Mouse (Mus musculus) gastrocnemius, postnatal 25 days (tissue): ENCODE measurements around the gene Atg13. TPM values are rescaled to one million over a fixed set of nuclear protein-coding genes. Genes with fewer than 3 reads are reported as not detected.
"Not testable (repeated sequence)": the region's sequence is repeated elsewhere in the genome, so short reads cannot be mapped to it uniquely, and the experiment has no call there.

Experiments
- DNase-seq: peaks from one replicate; pipeline ENCODE4 v3.0.0; 2022
- long read RNA-seq, 2 experiments: library from polyadenylated mRNA; stranded (forward); transcript quantifications; one replicate each; pipeline ENCODE4 v2.0.0; 2021
- total RNA-seq, 2 experiments: library from RNA; stranded (reverse); gene quantifications; 1 replicate in 1 of 2; 2 replicates in 1 of 2; pipeline ENCODE4 v1.2.3; 2021

The Atg13 gene
- total RNA-seq, result 10 to 100 TPM; 23.4 to 24.4 TPM
- long read RNA-seq, experiment 1, partial matches to known transcripts, result 0 of 13 reads
- long read RNA-seq, experiment 1, other reads (novel, unspliced or antisense), result 10 of 13 reads
- long read RNA-seq, experiment 2, partial matches to known transcripts, result 2 of 16 reads
- long read RNA-seq, experiment 2, other reads (novel, unspliced or antisense), result 11 of 16 reads

DNA sequence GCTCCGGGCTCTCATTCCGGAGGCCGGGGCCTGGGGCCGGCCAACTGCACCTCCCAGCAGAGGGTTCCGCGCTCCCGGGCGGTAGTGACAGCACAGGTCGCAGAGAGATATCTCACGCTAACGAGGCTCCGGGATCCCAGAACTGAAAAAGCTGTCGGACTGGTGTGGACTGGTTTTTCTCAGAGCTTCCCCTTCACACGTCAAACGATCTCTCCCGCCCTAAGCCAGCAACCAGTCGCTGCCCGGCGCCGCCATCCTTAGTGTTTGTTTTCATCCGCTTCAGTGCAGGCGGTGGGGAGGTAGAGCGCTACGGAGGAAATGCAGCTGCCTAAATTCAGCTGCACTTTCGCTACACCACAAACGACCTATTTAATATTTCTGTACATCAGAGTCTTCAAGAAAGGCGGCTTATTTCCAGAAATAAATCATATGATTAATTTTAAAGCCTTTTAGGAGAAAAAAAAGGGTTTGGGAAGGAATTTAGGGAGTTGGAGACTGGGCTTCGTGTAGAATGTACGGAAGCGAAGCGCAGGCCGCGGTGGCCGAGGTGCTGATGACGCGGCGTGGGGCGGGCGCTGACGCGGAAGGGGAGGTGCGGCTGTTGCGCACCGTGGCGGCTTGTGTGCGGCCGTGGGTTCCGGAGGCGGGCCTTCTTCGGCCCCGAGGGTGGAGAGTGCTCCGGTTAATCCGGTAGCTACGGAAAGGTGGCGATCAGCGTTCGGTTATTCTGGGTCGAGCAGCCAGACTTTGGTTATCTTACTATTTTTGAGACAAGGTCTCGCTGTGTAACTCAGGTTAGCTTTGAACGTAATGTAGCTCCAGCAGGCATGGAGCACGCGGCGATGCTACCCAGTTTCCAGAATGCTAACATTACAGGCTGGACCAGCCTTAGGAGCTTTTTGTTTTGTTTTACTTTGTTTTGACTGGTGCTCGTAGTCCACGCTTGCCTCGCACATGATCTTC lies at the start of gene Atg13, which contains the start of gene Harbi1:
TSS of gene Atg13 (minus strand) at position 305 of the 963 bp plus-strand sequence.
TSS of gene Harbi1 (plus strand) at position 581 of the 963 bp plus-strand sequence.
- peak; percentile 92 for DNase-seq

- peak; percentile 77 for DNase-seq
These were observed 39.5 kb upstream of the Atg13 start for GRCm38 (mm10) chr2:91749811-91750261.

GRCm38 (mm10) chr2:91744686-91745085 lies 34.3 kb upstream of the Atg13 start:
- no peak for DNase-seq

DNA sequence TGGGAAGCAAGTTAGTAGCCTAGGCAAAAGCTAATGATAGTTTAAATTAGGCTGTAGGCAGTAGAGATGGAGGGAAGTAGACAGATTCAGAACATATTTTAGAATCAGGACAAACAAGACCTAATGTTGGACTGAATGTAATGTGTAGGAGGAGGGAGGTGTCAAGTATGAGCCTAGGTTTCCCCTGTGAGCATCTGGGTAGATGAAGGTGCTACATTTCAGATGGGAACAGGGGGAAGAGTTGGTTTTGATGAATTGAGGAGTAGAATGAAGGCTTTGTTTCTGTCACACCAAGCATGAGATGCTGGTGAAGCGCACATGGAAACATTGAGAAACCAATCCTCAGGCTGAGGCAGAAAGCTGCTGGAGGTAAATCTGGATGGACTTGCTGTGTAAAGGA lies 29.2 kb upstream of the Atg13 start:
- DNase-seq, result no peak

- no peak for DNase-seq
These were observed 24.8 kb upstream of the Atg13 start for GRCm38 (mm10) chr2:91735221-91735620.

- peak; percentile 84 for DNase-seq
These were observed 19.8 kb upstream of the Atg13 start, which contains the start of gene Ambra1 for GRCm38 (mm10) chr2:91729971-91730821. Ambra1 (plus strand) TSS chr2:91730134.

DNA sequence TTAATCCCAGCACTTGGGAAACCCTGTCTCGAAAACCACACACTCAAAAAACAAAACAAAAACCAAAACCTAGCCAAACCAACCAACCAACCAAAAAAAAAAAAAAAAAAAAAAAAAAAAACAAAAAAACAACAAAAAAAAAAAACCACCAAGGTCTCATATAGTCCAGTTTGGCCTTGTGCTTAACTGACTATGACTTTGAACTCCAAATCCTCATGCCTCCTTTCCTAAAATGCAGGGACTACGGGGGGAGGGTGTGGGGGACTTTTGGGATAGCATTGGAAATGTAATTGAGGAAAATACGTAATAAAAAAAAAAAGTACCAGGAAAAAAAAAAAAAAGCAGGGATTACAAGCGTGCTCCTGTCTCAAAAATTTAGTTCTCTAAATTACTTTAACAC lies 19.2 kb upstream of the Atg13 start:
- DNase-seq, result no peak

DNA sequence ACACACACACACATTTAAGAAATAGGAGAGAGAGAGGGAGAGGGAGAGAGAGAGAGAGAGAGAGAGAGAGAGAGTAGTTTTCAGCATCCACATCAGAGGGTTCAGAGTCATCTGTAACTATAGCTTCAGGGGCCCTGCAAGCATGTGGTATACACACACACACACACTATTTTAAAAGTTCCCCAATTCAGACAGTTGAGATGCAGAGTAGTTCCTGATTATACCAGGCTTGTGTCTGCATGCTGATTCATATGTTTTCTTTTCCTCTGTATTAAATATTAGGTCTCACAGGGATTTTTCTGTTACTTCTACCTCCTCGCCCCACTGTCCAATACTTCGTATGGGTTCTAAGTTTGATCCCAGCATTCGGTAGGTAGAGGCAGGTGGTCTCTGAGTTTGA lies 16.6 kb upstream of the Atg13 start:
- DNase-seq, result no peak

- not testable (repeated sequence) for DNase-seq
These were observed 15.1 kb upstream of the Atg13 start for GRCm38 (mm10) chr2:91725476-91725875.

GRCm38 (mm10) chr2:91724716-91725115 lies 14.3 kb upstream of the Atg13 start:
- no peak for DNase-seq

GRCm38 (mm10) chr2:91723951-91724350 lies 13.6 kb upstream of the Atg13 start:
- no peak for DNase-seq

DNA sequence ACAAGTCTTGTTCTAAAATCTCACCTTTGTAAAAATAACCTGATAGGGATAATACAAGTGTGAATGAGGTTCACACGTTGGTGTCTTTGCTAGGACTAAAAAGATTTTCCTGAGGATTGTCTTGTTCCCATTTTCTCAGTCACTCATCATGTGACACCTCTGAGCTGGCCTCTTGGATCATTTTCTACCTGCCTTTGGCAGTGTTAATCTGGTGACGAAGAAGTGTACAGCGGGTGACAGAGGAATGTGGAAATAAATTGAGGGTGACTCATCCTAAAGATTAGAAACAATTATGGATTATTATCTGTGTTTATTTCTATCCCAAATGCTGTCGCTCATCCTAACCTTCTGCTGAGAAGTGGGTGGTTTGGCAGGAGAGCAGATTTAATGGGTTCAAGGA lies 13.0 kb upstream of the Atg13 start:
- DNase-seq, result no peak

GRCm38 (mm10) chr2:91718276-91718675 lies 7.9 kb upstream of the Atg13 start:
- no peak for DNase-seq

DNA sequence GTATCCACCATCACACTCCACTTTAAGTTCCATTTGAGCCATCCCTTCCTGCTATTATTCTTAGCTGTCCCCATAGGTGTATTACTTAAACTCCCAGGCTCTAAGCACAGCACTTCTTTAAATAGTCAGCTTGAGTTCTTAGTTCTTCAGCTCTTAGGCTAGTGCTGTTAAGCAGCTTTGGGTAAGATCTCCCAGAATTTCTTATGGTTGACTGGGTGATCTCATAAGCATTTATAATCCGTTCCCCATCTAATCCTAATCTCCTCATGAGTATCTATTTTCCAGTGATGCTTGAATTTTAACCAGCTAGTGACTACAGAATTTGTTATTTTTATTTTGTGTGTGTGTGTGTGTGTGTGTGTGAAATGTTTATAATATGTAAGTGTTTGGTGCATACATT lies 4.5 kb upstream of the Atg13 start:
- no peak for DNase-seq

- DNase-seq, result no peak
These were observed 1.0 kb upstream of the Atg13 start for GRCm38 (mm10) chr2:91711256-91711925.

- no peak for DNase-seq
These were observed 2.0 kb downstream of the Atg13 start for GRCm38 (mm10) chr2:91708361-91708760.

GRCm38 (mm10) chr2:91706456-91706855 lies 3.9 kb downstream of the Atg13 start:
- no peak for DNase-seq

GRCm38 (mm10) chr2:91705736-91706135 lies 4.6 kb downstream of the Atg13 start:
- no peak for DNase-seq

DNA sequence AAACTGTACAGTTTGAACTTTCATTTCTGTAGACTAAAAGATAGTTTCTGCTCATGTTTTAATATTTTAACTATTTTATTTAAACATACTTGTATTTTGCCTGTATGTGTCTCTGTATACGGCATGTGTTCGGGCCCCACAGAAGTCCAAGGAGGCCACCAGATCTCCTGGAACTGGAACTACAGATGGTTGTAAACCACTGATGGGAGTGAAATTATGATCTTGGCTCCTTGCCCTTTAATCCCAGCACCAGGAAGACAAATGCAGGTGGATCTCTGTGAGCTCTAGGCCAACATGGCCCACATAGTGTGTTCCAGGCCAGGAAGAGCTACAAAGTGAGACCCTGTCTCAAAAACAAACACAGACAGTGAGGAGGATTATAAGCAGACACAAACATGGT lies 9.0 kb downstream of the Atg13 start:
- DNase-seq, result no peak

DNA sequence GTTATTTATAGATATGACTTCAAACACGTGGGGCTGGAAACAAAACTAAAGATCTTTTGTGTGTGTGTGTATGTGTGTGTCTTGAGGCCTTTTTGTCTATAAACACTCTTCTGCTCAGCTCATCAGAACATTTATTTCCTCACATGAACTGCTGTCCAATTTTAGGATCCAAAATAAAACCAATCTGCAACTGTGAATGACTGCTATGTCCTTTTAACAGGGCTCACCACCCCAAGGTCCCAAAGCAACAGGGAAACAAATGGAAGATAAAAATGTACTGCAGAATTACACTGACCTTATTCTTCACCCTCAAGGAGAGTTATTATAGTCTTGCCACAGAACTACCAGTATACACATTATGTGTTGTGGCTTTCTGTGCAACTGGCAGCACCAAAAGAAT lies 11.2 kb downstream of the Atg13 start:
- DNase-seq, result no peak

DNA sequence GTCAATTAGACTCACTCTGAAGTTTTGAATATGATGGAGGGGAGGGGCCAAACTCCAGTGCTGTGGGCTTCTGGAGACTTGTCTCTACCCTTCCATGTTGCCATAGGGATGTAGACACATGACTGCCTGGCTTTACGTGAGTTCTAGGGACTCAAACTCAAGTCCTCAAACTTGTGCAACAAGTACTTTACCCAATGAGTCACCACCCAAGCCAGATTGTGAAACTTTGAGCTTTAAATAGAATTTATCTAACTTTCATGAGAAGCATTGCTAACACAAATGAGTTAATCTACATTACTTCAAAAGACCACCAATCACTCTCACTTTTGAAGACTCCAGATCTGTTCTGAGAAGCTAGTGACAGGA lies 14.2 kb downstream of the Atg13 start:
- no peak for DNase-seq
